Mouse (Mus musculus) heart, postnatal 4 days (tissue): ENCODE data around the gene Tedc1. TPM values are rescaled to one million over a fixed set of nuclear protein-coding genes. Genes with fewer than 3 reads are reported as not detected.

Experiments
- DNase-seq: peaks from one replicate; pipeline ENCODE4 v3.0.0; 2021
- total RNA-seq, 2 experiments: library from RNA; stranded (reverse); gene quantifications; 2 replicates each; pipeline ENCODE4 v1.2.3; 2021

Gene Tedc1
- total RNA-seq, 2 experiments from 2014 or later = 9.4 to 10.3 TPM

GRCm38 (mm10) chr12:113138901-113139864 lies 17.0 kb upstream of the Tedc1 start:
- DNase-seq = peak; percentile 54

- peak; percentile 94 for DNase-seq
These were observed 16.2 kb upstream of the Tedc1 start, which contains the start of gene Crip2 for GRCm38 (mm10) chr12:113139908-113140615. Crip2 (plus strand) TSS chr12:113140236.

- peak; percentile 74 for DNase-seq
These were observed 15.4 kb upstream of the Tedc1 start for GRCm38 (mm10) chr12:113140616-113141411.

GRCm38 (mm10) chr12:113141531-113141973 lies 14.7 kb upstream of the Tedc1 start:
- DNase-seq = peak; percentile 78

GRCm38 (mm10) chr12:113142021-113142975 lies 13.9 kb upstream of the Tedc1 start:
- DNase-seq = peak; percentile 91

GRCm38 (mm10) chr12:113143164-113143563 lies 13.1 kb upstream of the Tedc1 start:
- DNase-seq = peak; percentile 51

- peak; percentile 73 for DNase-seq
These were observed 12.0 kb upstream of the Tedc1 start for GRCm38 (mm10) chr12:113144001-113144756.

GRCm38 (mm10) chr12:113144886-113145285 lies 11.3 kb upstream of the Tedc1 start:
- DNase-seq = peak; percentile 18

- DNase-seq = no peak
These were observed 10.6 kb upstream of the Tedc1 start for GRCm38 (mm10) chr12:113145591-113145990.

- DNase-seq = peak; percentile 94
These were observed 9.8 kb upstream of the Tedc1 start, which contains the start of gene Crip1 for GRCm38 (mm10) chr12:113146112-113147057. Crip1 (plus strand) TSS chr12:113146316.

GRCm38 (mm10) chr12:113147481-113147880 lies 8.7 kb upstream of the Tedc1 start:
- peak; percentile 55 for DNase-seq

- peak; percentile 79 for DNase-seq
These were observed 7.7 kb upstream of the Tedc1 start for GRCm38 (mm10) chr12:113148381-113149035.

- DNase-seq = peak; percentile 63
These were observed 6.9 kb upstream of the Tedc1 start for GRCm38 (mm10) chr12:113149341-113149740.

- no peak for DNase-seq
These were observed 6.3 kb upstream of the Tedc1 start for GRCm38 (mm10) chr12:113149896-113150295.

GRCm38 (mm10) chr12:113150591-113150990 lies 5.6 kb upstream of the Tedc1 start:
- no peak for DNase-seq

- peak; percentile 36 for DNase-seq
These were observed 5.2 kb upstream of the Tedc1 start for GRCm38 (mm10) chr12:113151046-113151445.

GRCm38 (mm10) chr12:113151661-113152271 lies 4.5 kb upstream of the Tedc1 start:
- DNase-seq = peak; percentile 68

- peak; percentile 53 for DNase-seq
These were observed 4.0 kb upstream of the Tedc1 start for GRCm38 (mm10) chr12:113152272-113152661.
